Mouse (Mus musculus) ES-E14 (cell line): Measurements from ENCODE around the gene Hoxd10. TPM values are rescaled to one million over a fixed set of nuclear protein-coding genes. Genes with fewer than 3 reads are reported as not detected.

Experiments used
- DNase-seq: peaks from one replicate; pipeline ENCODE4 v3.0.0-alpha.2; 2013; ENCODE audit warnings: low read depth, low spot score
- H3K27ac ChIP-seq: 2 replicates; pipeline ENCODE4 v1.5.1; 2012; ENCODE audit warnings: low read depth, mild to moderate bottlenecking, low read length, moderate library complexity, mixed read lengths; ENCODE audit not compliant: poor library complexity, insufficient read depth, severe bottlenecking
- H3K36me3 ChIP-seq: 2 replicates; pipeline ENCODE4 v1.6.1; 2012; ENCODE audit warnings: mild to moderate bottlenecking, low read length, moderate library complexity, mixed read lengths; ENCODE audit not compliant: control insufficient read depth, poor library complexity, insufficient read depth, severe bottlenecking
- H3K4me1 ChIP-seq, 2 experiments: fragments of 150-350 bp in 1 of 2; sonication (generic) in 1 of 2; 2 replicates each; pipeline ENCODE4 v1.6.1; 2012; ENCODE audit warnings: low read length in 2 of 2, mild to moderate bottlenecking in 1 of 2, mixed read lengths in 1 of 2; ENCODE audit not compliant: control insufficient read depth in 2 of 2, insufficient read depth in 2 of 2, poor library complexity in 1 of 2
- H3K4me3 ChIP-seq, 2 experiments: fragments of 150-350 bp in 1 of 2; sonication (generic) in 1 of 2; 2 replicates each; pipeline ENCODE4 v1.5.1; 2012; ENCODE audit warnings: low read length in 2 of 2, low read depth in 1 of 2, mild to moderate bottlenecking in 1 of 2, mixed read lengths in 1 of 2; ENCODE audit not compliant: insufficient read depth in 1 of 2, poor library complexity in 1 of 2, severe bottlenecking in 1 of 2
- H3K9ac ChIP-seq: 2 replicates; pipeline ENCODE4 v1.6.1; 2012; ENCODE audit warnings: low read depth, mild to moderate bottlenecking, low read length, mixed read lengths; ENCODE audit not compliant: poor library complexity, insufficient read depth, severe bottlenecking
- H3K9me3 ChIP-seq: fragments of 150-350 bp; sonication (generic); 2 replicates; pipeline ENCODE4 v1.6.1; 2012; ENCODE audit warnings: low read depth, mild to moderate bottlenecking, low read length; ENCODE audit not compliant: control insufficient read depth, insufficient read depth
- CHD2 ChIP-seq: IDR thresholded peaks from 2 replicates; pipeline ENCODE4 v1.6.1; 2014; ENCODE audit warnings: mild to moderate bottlenecking, low read depth, low read length, inconsistent platforms
- HCFC1 ChIP-seq: IDR thresholded peaks from 2 replicates; pipeline ENCODE4 v1.6.1; 2012; ENCODE audit warnings: low read length, inconsistent platforms, borderline replicate concordance; ENCODE audit not compliant: insufficient read depth
- MAFK ChIP-seq: IDR thresholded peaks from 2 replicates; pipeline ENCODE4 v1.6.1; 2014; ENCODE audit warnings: mild to moderate bottlenecking, low read depth, low read length, inconsistent platforms; ENCODE audit not compliant: insufficient read depth
- ZC3H11A ChIP-seq: IDR thresholded peaks from 2 replicates; pipeline ENCODE4 v1.6.1; 2012; ENCODE audit warnings: low read depth, mild to moderate bottlenecking, inconsistent platforms, low read length, borderline replicate concordance
- ZNF384 ChIP-seq: IDR thresholded peaks from 2 replicates; pipeline ENCODE4 v1.6.1; 2012; ENCODE audit warnings: low read depth, low read length, inconsistent platforms
- in situ Hi-C, 2 experiments: fragments of 600-800 bp; cut with MboI; formaldehyde crosslinking; loops; one replicate each; pipeline ENCODE4 v1.15.1; 2025; ENCODE audit warnings: low sequenced_read_pairs in 2 of 2, inconsistent platforms in 1 of 2; ENCODE audit not compliant: unreplicated experiment in 2 of 2
- total RNA-seq: library from RNA; depleted of rRNA; stranded (reverse); fragments of 300-350 nt; gene quantifications from 2 replicates; pipeline ENCODE4 v1.2.3, GENCODE M21; 2012

The Hoxd10 gene
- total RNA-seq, 1 experiment, result 0.40 TPM

DNA sequence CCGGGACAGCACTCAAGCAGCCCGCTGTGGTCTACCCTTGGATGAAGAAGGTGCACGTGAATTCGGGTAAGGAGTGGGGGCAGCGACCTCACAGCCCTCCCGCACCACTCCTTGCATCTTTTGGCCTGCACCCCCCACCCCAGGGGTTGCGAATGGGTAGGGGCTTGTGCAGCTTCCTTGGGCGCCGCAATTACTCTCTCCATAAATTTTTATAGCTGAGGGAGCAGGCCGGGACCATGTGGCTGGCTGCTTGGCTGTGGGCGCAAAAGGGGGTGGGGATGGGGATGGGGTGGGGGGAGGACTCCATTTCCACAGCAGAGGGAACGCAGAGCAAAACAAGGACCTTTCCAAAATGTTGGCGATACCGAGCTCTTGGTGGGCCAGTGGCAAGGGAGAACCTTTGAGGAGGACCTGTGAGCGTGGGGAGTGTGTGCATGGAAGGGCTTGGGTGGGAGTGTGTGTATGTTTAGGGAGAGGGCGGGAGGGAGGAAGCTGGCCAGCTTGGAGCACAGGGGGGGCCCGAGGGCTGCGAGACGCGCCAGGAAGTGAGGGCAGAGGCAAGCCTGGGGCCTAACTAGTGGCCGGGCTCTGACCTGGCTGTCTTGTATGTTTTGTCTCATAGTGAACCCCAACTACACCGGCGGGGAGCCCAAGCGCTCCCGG is 36.0 kb downstream of the Hoxd10 start:
- no peak for DNase-seq
- Histone ChIP-seq H3K9me3 (no peaks in the 10 kb centered on the region), H3K4me1 (peaks cover 0 to 4% of the 10 kb centered on the region in 2 experiments; a peak in 1 of 4 replicates), H3K4me3 (peak overlapping the region; percentile 42 to 60), H3K36me3 (no peaks in the 10 kb centered on the region), H3K27ac (no peak overlapping the region), H3K9ac (no peak overlapping the region)
- TF ChIP-seq HCFC1, result no peak
- TF ChIP-seq ZNF384, result no peak
- TF ChIP-seq CHD2, result no peak
- no peak for TF ChIP-seq MAFK
- TF ChIP-seq ZC3H11A, result no peak
- in situ Hi-C loops, result no loop called here

DNA sequence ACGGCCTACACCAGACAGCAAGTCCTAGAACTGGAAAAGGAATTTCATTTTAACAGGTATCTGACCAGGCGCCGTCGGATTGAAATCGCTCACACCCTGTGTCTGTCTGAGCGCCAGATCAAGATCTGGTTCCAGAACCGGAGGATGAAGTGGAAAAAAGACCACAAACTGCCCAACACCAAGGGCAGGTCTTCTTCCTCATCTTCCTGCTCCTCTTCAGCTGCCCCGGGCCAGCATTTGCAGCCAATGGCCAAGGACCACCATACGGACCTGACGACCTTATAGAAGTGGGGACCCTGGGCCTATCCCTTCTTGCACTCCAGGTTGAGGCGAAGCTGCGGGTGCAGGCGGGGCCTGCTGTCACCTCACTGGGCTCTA is 36.6 kb downstream of the Hoxd10 start:
- in situ Hi-C loops, result no loop called here
- no peak for TF ChIP-seq MAFK
- TF ChIP-seq ZNF384, result no peak
- no peak for TF ChIP-seq ZC3H11A
- TF ChIP-seq CHD2, result no peak
- TF ChIP-seq HCFC1, result no peak
- DNase-seq, result no peak
- H3K9ac ChIP-seq, result no peak overlapping the region
- H3K4me1 ChIP-seq, result peaks cover 0 to 3% of the 10 kb centered on the region in 2 experiments; a peak in 1 of 4 replicates
- no peaks in the 10 kb centered on the region for H3K9me3 ChIP-seq
- no peaks in the 10 kb centered on the region for H3K36me3 ChIP-seq
- peak overlapping the region in 1 of 2 experiments; percentile 5; a peak in 1 of 4 replicates for H3K4me3 ChIP-seq
- H3K27ac ChIP-seq, result no peak overlapping the region

DNA sequence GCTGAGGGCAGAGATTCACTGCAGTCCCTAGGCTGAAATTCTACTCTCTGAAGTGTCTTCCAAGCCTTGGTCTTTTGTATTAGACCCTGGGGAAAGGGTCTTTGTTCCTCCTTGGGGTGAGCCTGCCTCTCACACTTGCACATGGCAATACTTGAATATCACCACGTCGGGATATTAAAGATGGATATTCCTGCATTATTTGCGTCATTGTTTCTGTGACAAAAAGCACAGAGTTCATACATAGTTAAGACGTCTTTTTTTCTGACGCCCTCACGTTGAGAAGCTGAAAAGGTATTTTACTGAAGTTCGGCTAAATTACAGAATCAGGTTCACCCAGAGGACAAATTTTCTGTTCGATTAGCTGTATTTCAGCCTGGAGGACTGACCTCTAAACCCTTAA is 38.6 kb downstream of the Hoxd10 start:
- Histone ChIP-seq H3K36me3 (no peaks in the 10 kb centered on the region), H3K9me3 (no peaks in the 10 kb centered on the region), H3K4me3 (no peak overlapping the region), H3K4me1 (no peaks in the 10 kb centered on the region; a peak in 1 of 4 replicates), H3K9ac (no peak overlapping the region), H3K27ac (no peak overlapping the region)
- in situ Hi-C loops, result no loop called here
- DNase-seq, result no peak
- TF ChIP-seq CHD2 (no peak), MAFK (no peak), ZC3H11A (no peak), HCFC1 (no peak), ZNF384 (no peak)

DNA sequence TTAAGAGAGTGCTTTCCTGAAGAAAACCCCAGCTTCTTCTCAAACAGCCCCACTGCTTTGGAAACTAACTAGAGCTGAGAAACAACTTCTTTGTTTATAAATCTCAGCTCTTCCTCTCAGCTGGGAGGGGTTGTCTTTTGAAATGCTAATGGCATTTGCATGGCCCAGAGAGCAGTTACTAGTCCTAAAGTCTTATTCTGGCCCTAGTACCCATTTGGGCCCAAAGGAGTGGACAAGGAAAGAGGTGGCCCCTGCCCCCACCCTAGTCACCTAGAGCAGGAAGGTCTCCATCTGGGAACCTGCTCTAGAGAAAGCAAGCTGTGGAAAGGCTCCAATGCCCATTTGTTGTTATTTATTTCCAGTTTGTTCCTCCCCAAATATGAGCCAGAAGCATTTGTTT is 39.3 kb downstream of the Hoxd10 start:
- TF ChIP-seq CHD2 (no peak), HCFC1 (no peak), ZNF384 (no peak), ZC3H11A (no peak), MAFK (no peak)
- no peaks in the 10 kb centered on the region for H3K9me3 ChIP-seq
- in situ Hi-C loops, result no loop called here
- H3K4me1 ChIP-seq, result no peaks in the 10 kb centered on the region; a peak in 1 of 4 replicates
- no peak overlapping the region for H3K4me3 ChIP-seq
- no peak overlapping the region for H3K9ac ChIP-seq
- no peak for DNase-seq
- H3K36me3 ChIP-seq, result no peaks in the 10 kb centered on the region
- no peak overlapping the region for H3K27ac ChIP-seq
